In the genomic region with DNA sequence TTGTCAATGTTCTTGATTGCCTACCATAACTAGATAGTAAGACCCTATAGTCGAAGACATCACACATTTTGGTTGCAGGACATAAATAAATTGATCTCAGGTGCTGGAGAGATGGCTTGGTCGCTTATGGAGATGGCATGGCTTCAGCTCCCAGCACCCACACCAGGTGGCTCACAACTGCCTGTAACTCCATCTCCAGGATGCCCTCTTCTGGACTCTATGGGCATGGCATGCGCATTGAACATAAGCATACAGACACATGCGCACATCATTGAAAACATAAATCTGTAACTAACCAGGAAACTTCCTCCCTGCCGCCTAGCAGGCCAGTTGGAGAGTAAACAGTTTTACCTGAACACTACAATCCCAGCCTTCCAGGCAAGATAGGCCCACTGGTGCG, we compare ENCODE assay signal across 30 mouse cellular contexts.
DNase-seq lines count a peak whose midpoint lies in the region; ATAC-seq and TF ChIP-seq lines count a peak whose summit lies in the region.
"Had no signal": no experiment of that assay in that cellular context is flagged by ENCODE, and none has a peak within 500 bp of the region (broad histone marks: within the 10 kb centered on the region; RNA-seq: fewer than 3 reads in every experiment).

No protein-coding gene starts in this region.

- ATAC-seq in intestine, postnatal 0 days: no peak
- ATAC-seq in intestine, embryonic 16.5 days: no peak
- no peak for ATAC-seq in lung, embryonic 14.5 days (ENCODE audit: insufficient read depth)
- no peak for ATAC-seq in lung, postnatal 0 days
- ATAC-seq: activated CD4-positive, CD25-positive, alpha-beta regulatory T cell, adult 4 months; forebrain, embryonic 14.5 days; Patski had no signal

- no peak for TF ChIP-seq EP300 in lung, postnatal 0 days (IDR thresholded peaks at IDR 0.05)

- H3K9ac ChIP-seq in intestine, postnatal 0 days (ENCODE audit: low read depth, low read length): no peak overlapping the region
- H3K9ac ChIP-seq in intestine, embryonic 16.5 days (ENCODE audit: low read depth, low read length): no peak overlapping the region
- H3K9ac ChIP-seq in lung, embryonic 14.5 days: no peak overlapping the region
- no peak overlapping the region for H3K9ac ChIP-seq in lung, postnatal 0 days (replicated peaks; ENCODE audit: low read depth)
- H3K9ac ChIP-seq: embryonic facial prominence, embryonic 13.5 days; heart, embryonic 13.5 days; hindbrain, embryonic 12.5 days; midbrain, embryonic 12.5 days; neural tube, embryonic 13.5 days; stomach, embryonic 15.5 days had no signal

- 0 out of 2 replicates have a peak, but pooled peaks have one; percentile 9 for TF ChIP-seq CTCF in intestine, postnatal 0 days (IDR thresholded peaks at IDR 0.05; ENCODE audit: low read depth)
- TF ChIP-seq CTCF in lung, embryonic 14.5 days (IDR thresholded peaks at IDR 0.05; ENCODE audit: low read depth): 0 out of 2 replicates have a peak, but pooled peaks have one; percentile 7
- TF ChIP-seq CTCF in lung, postnatal 0 days (IDR thresholded peaks at IDR 0.05): no peak
- TF ChIP-seq CTCF in E14TG2a.4 (conservative IDR thresholded peaks at IDR 0.05; ENCODE audit: low read length): peak; percentile 59
- 0 out of 2 replicates have a peak, but pooled peaks have one; percentile 13 for TF ChIP-seq CTCF in brain, embryonic 14.5 days (IDR thresholded peaks at IDR 0.05; ENCODE audit: borderline replicate concordance, extremely low read depth, insufficient read depth, insufficient read length)

- H3K36me3 ChIP-seq in intestine, postnatal 0 days (ENCODE audit: control insufficient read depth, insufficient read depth): no peaks in the 10 kb centered on the region
- no peaks in the 10 kb centered on the region for H3K36me3 ChIP-seq in intestine, embryonic 16.5 days (ENCODE audit: control insufficient read depth, insufficient read depth, low read length)
- no peaks in the 10 kb centered on the region for H3K36me3 ChIP-seq in lung, embryonic 14.5 days (ENCODE audit: insufficient read depth)
- no peaks in the 10 kb centered on the region for H3K36me3 ChIP-seq in lung, postnatal 0 days (ENCODE audit: insufficient read depth, low read length)
- H3K36me3 ChIP-seq in E14TG2a.4 (ENCODE audit: insufficient read depth, low read length): no peaks in the 10 kb centered on the region
- H3K36me3 ChIP-seq: embryonic facial prominence, embryonic 13.5 days; heart, embryonic 13.5 days; hindbrain, embryonic 12.5 days; midbrain, embryonic 12.5 days; neural tube, embryonic 13.5 days; stomach, embryonic 15.5 days had no signal

- TF ChIP-seq POLR2A in brain, embryonic 14.5 days (IDR thresholded peaks at IDR 0.05; ENCODE audit: borderline replicate concordance, extremely low read depth, insufficient read depth, insufficient read length, poor library complexity, severe bottlenecking): no peak

- no peak for DNase-seq in lung, embryonic 14.5 days
- DNase-seq in lung, postnatal 0 days (ENCODE audit: low spot score): no peak
- DNase-seq in brain, embryonic 14.5 days (ENCODE audit: low read depth): no peak
- DNase-seq in adrenal gland, postnatal 36 days: no peak
- DNase-seq: adrenal gland, postnatal 10 days; cerebellum, adult 8-10 months; cerebellum, postnatal 36 days; embryo, embryonic 11 days; gastrocnemius, postnatal 10 days; heart, adult 11 months; heart, postnatal 14 days; kidney, adult 8-10 months; kidney, postnatal 25 days; lung, postnatal 14 days; right cerebral cortex, postnatal 4 days; thymus, postnatal 25 days had no signal

- no peaks in the 10 kb centered on the region for H3K9me3 ChIP-seq in intestine, postnatal 0 days (ENCODE audit: control insufficient read depth)
- no peaks in the 10 kb centered on the region for H3K9me3 ChIP-seq in intestine, embryonic 16.5 days (ENCODE audit: control insufficient read depth, low read length)
- no peaks in the 10 kb centered on the region for H3K9me3 ChIP-seq in lung, embryonic 14.5 days (ENCODE audit: low read depth, low read length)
- H3K9me3 ChIP-seq in lung, postnatal 0 days (ENCODE audit: low read length): no peaks in the 10 kb centered on the region
- no peaks in the 10 kb centered on the region for H3K9me3 ChIP-seq in E14TG2a.4 (ENCODE audit: low read length)
- H3K9me3 ChIP-seq: heart, embryonic 13.5 days; midbrain, embryonic 12.5 days; neural tube, embryonic 13.5 days; stomach, embryonic 15.5 days had no signal

- WGBS in intestine, postnatal 0 days: 80% methylated on average over 6 of the region's 6 CpGs
- 77% methylated on average over 6 of the region's 6 CpGs for WGBS in intestine, embryonic 16.5 days
- WGBS in lung, embryonic 14.5 days: 82% methylated on average over 6 of the region's 6 CpGs
- WGBS in lung, postnatal 0 days: 75% methylated on average over 6 of the region's 6 CpGs

- no peak overlapping the region for H3K4me3 ChIP-seq in intestine, postnatal 0 days (ENCODE audit: low read depth, low read length)
- H3K4me3 ChIP-seq in intestine, embryonic 16.5 days (ENCODE audit: low read length): no peak overlapping the region
- no peak overlapping the region for H3K4me3 ChIP-seq in lung, embryonic 14.5 days (ENCODE audit: low read depth, low read length)
- H3K4me3 ChIP-seq in lung, postnatal 0 days (ENCODE audit: low read depth, low read length): no peak overlapping the region
- H3K4me3 ChIP-seq in E14TG2a.4 (replicated peaks; ENCODE audit: low read length): no peak overlapping the region
- H3K4me3 ChIP-seq: embryonic facial prominence, embryonic 13.5 days; erythroblast, embryonic 14.5 days; heart, embryonic 13.5 days; hindbrain, embryonic 12.5 days; midbrain, embryonic 12.5 days; myocyte; neural tube, embryonic 13.5 days; stomach, embryonic 15.5 days had no signal

- no peaks in the 10 kb centered on the region for H3K27me3 ChIP-seq in intestine, postnatal 0 days (replicated peaks; ENCODE audit: control insufficient read depth, insufficient read depth, low read length)
- no peaks in the 10 kb centered on the region for H3K27me3 ChIP-seq in intestine, embryonic 16.5 days (replicated peaks; ENCODE audit: control insufficient read depth, insufficient read depth, low read length)
- no peaks in the 10 kb centered on the region for H3K27me3 ChIP-seq in lung, embryonic 14.5 days (ENCODE audit: insufficient read depth, low read length)
- H3K27me3 ChIP-seq in lung, postnatal 0 days (replicated peaks; ENCODE audit: insufficient read depth, low read length): no peaks in the 10 kb centered on the region
- H3K27me3 ChIP-seq in E14TG2a.4 (ENCODE audit: insufficient read depth, low read length): no peaks in the 10 kb centered on the region; the same call in 1 of the 2 replicates
- H3K27me3 ChIP-seq: embryonic facial prominence, embryonic 13.5 days; hindbrain, embryonic 12.5 days; neural tube, embryonic 13.5 days; stomach, embryonic 15.5 days had no signal

- no peak overlapping the region for H3K27ac ChIP-seq in intestine, postnatal 0 days (ENCODE audit: low read depth, low read length)
- H3K27ac ChIP-seq in intestine, embryonic 16.5 days (ENCODE audit: low read length): no peak overlapping the region
- no peak overlapping the region for H3K27ac ChIP-seq in lung, embryonic 14.5 days (ENCODE audit: low read depth)
- H3K27ac ChIP-seq in lung, postnatal 0 days (ENCODE audit: low read length): no peak overlapping the region
- H3K27ac ChIP-seq: embryonic facial prominence, embryonic 13.5 days; heart, embryonic 13.5 days; hindbrain, embryonic 12.5 days; midbrain, embryonic 12.5 days; neural tube, embryonic 13.5 days; stomach, embryonic 15.5 days had no signal

- H3K4me2 ChIP-seq in intestine, postnatal 0 days (replicated peaks; ENCODE audit: low read depth): no peak overlapping the region
- no peak overlapping the region for H3K4me2 ChIP-seq in intestine, embryonic 16.5 days (ENCODE audit: low read depth, low read length)
- no peak overlapping the region for H3K4me2 ChIP-seq in lung, embryonic 14.5 days
- H3K4me2 ChIP-seq in lung, postnatal 0 days (replicated peaks; ENCODE audit: low read depth, low read length): no peak overlapping the region
- H3K4me2 ChIP-seq: embryonic facial prominence, embryonic 13.5 days; heart, embryonic 13.5 days; hindbrain, embryonic 12.5 days; midbrain, embryonic 12.5 days; neural tube, embryonic 13.5 days; stomach, embryonic 15.5 days had no signal

- H3K4me1 ChIP-seq in intestine, postnatal 0 days (replicated peaks; ENCODE audit: control insufficient read depth, insufficient read depth, low read length): no peaks in the 10 kb centered on the region
- no peaks in the 10 kb centered on the region for H3K4me1 ChIP-seq in intestine, embryonic 16.5 days (ENCODE audit: control insufficient read depth, insufficient read depth, low read length)
- no peaks in the 10 kb centered on the region for H3K4me1 ChIP-seq in lung, embryonic 14.5 days (ENCODE audit: insufficient read depth)
- H3K4me1 ChIP-seq in lung, postnatal 0 days (ENCODE audit: insufficient read depth, low read depth, low read length): no peaks in the 10 kb centered on the region
- H3K4me1 ChIP-seq in E14TG2a.4 (replicated peaks; ENCODE audit: low read depth, low read length): peaks cover 30% of the 10 kb centered on the region
- H3K4me1 ChIP-seq: stomach, embryonic 15.5 days had no signal
